Mouse (Mus musculus) stomach, postnatal 0 days (tissue): ENCODE results near the gene Mndal.
"Not testable (repeated sequence)": the region's sequence is repeated elsewhere in the genome, so short reads cannot be mapped to it uniquely, and the experiment has no call there.

Experiments
- CTCF ChIP-seq: IDR thresholded peaks from 2 replicates; pipeline ENCODE4 v1.5.1; 2016; ENCODE audit warnings: antibody characterized with exemption, low read depth, mild to moderate bottlenecking, moderate library complexity
- EP300 ChIP-seq: optimal IDR thresholded peaks from 2 replicates; pipeline ENCODE3; 2016; ENCODE audit warnings: antibody characterized with exemption

DNA sequence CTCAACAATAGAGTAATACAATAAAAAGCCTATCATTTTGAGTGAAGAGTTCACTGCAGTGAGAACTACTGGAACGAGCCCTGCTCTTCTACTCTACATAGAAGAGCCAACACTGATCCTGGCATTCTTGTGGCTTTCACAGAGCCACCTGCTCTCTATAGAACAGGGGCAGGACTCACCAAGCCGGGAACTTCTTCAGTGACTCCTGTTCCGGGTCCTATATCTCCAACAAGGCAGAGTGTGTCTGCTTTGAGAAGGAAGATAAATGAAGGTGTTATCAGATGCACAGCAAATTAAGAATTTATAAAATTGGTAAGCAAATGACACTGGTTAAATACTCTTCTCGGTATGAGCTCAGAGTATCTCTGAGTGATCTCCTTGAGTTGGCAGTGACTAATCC lies 96.1 kb downstream of the Mndal start:
- TF ChIP-seq CTCF, EP300: not testable (repeated sequence)
